Mouse (Mus musculus): ENCODE data around the gene Polm. TPM values are rescaled to one million over a fixed set of nuclear protein-coding genes. Genes with fewer than 3 reads are reported as not detected.
"Not testable (repeated sequence)": the region's sequence is repeated elsewhere in the genome, so short reads cannot be mapped to it uniquely, and the experiment has no call there.

Gene Polm
- polyA plus RNA-seq, 1 experiment: 6.8 TPM

DNA sequence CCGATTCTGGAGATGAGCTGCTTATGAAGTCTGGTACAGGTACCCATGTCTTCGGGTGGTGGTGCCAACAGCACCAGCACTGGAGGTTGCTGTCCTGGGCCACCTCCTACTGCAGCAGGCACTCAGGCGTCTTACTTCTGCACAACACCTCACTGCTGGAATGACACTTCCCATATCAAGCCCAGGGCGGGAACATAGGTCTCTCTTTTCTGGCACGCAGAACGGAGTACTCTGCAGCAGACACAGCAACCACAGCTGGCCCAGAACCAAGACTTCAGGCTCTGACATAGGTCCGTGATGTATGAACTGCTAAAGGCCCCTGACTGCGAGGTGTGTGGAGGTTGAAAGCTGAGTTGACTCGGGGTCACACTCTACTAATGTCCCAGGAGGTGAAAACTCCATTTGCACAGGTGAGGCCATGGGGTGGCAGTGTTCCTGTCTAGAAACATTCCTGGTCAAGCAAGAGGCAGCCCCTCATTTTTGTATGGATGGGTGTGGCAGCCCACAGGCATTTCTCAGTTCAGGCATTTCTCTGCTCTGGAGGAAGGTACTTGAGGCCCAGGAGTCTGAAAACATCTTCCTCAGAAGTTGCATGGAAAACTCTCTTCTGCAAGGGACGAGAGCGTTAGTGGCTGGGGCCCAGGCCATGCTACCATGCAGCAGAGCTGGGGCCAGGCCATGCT lies 9.2 kb downstream of the Polm start:
- Histone ChIP-seq H3ac (ENCODE audit: control insufficient read depth, insufficient read length, low read depth) (no peak overlapping the region), H3K27me3 (ENCODE audit: control insufficient read depth, insufficient read depth, insufficient read length) (no peaks in the 10 kb centered on the region), H3K4me3 (ENCODE audit: insufficient read depth, poor library complexity, severe bottlenecking) (no peak overlapping the region), H3K79me2 (ENCODE audit: control insufficient read depth, insufficient read depth) (no peaks in the 10 kb centered on the region), H3K36me3 (ENCODE audit: control insufficient read depth, insufficient read depth) (peaks cover 34% of the 10 kb centered on the region), H3K79me3 (ENCODE audit: low read depth) (no peaks in the 10 kb centered on the region)
- TF ChIP-seq MYOD1 (IDR thresholded peaks at IDR 0.05; ENCODE audit: control insufficient read depth, insufficient read length, low read depth) (no peak), MAX (IDR thresholded peaks at IDR 0.05) (no peak), FOSL1 (IDR thresholded peaks at IDR 0.05; ENCODE audit: insufficient read depth, low read length, poor library complexity, severe bottlenecking) (no peak), CEBPB (IDR thresholded peaks at IDR 0.05; ENCODE audit: low read depth) (no peak), CTCF (IDR thresholded peaks at IDR 0.05; ENCODE audit: control insufficient read depth, insufficient read depth, insufficient read length) (no peak)

DNA sequence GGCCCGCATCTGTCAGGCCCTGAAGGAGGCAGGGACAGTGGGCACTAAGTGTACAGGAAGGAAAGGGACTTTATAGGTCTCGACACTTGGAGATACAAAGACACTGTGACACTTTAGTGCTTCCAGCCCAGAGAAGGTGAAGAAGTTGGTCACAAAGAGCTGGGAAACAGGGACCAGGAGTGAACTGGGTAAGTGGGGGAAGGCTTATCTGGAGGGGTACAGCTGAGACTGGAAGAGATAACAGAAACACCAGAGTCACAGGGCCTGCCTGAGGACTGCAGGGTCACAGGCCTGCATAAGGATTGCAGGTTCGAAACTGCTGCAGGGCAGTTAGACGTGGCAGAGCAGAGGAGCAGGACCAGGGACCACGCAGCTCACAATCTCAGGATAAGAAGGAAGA lies 9.9 kb downstream of the Polm start:
- Histone ChIP-seq H3K4me3 (ENCODE audit: insufficient read depth, poor library complexity, severe bottlenecking) (no peak overlapping the region), H3K79me3 (ENCODE audit: low read depth) (no peaks in the 10 kb centered on the region), H3K36me3 (ENCODE audit: control insufficient read depth, insufficient read depth) (peaks cover 30% of the 10 kb centered on the region), H3ac (ENCODE audit: control insufficient read depth, insufficient read length, low read depth) (no peak overlapping the region), H3K27me3 (ENCODE audit: control insufficient read depth, insufficient read depth, insufficient read length) (no peaks in the 10 kb centered on the region), H3K79me2 (ENCODE audit: control insufficient read depth, insufficient read depth) (no peaks in the 10 kb centered on the region)
- TF ChIP-seq CEBPB (IDR thresholded peaks at IDR 0.05; ENCODE audit: low read depth): no peak
- TF ChIP-seq MAX (IDR thresholded peaks at IDR 0.05): no peak
- TF ChIP-seq FOSL1 (IDR thresholded peaks at IDR 0.05; ENCODE audit: insufficient read depth, low read length, poor library complexity, severe bottlenecking): no peak
- no peak for TF ChIP-seq USF1 (IDR thresholded peaks at IDR 0.05; ENCODE audit: low read depth)
- no peak for TF ChIP-seq CTCF (IDR thresholded peaks at IDR 0.05; ENCODE audit: control insufficient read depth, insufficient read depth, insufficient read length)
- TF ChIP-seq MYOG (IDR thresholded peaks at IDR 0.05; ENCODE audit: control insufficient read depth, extremely low read depth, insufficient read length): no peak
- no peak for TF ChIP-seq MYOD1 (IDR thresholded peaks at IDR 0.05; ENCODE audit: control insufficient read depth, insufficient read length, low read depth)

DNA sequence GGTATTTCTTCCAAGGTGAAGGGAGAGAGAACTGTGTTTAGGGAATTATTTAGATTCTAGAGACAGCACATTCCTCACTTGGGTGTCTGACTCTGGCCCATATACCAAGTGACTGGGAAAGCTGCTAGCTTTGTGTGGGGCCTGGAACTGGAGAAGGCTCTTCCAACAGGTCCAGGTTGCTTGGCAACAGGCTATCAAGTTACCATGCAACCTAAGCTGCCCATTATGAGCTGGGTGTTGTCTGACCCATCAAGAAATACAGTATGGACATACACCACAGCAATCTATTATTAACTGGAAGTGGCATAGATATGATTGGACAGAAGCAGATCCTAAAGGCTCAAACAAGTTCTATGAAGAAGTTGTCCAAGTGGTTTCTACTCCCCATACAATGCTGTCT lies 12.4 kb downstream of the Polm start:
- Histone ChIP-seq H3K4me3 (ENCODE audit: insufficient read depth, poor library complexity, severe bottlenecking) (no peak overlapping the region), H3K79me3 (ENCODE audit: low read depth) (no peaks in the 10 kb centered on the region), H3K27me3 (ENCODE audit: control insufficient read depth, insufficient read depth, insufficient read length) (no peaks in the 10 kb centered on the region), H3ac (ENCODE audit: control insufficient read depth, insufficient read length, low read depth) (no peak overlapping the region), H3K79me2 (ENCODE audit: control insufficient read depth, insufficient read depth) (no peaks in the 10 kb centered on the region), H3K36me3 (ENCODE audit: control insufficient read depth, insufficient read depth) (peaks cover 8% of the 10 kb centered on the region)
- no peak for TF ChIP-seq FOSL1 (IDR thresholded peaks at IDR 0.05; ENCODE audit: insufficient read depth, low read length, poor library complexity, severe bottlenecking)
- no peak for TF ChIP-seq CEBPB (IDR thresholded peaks at IDR 0.05; ENCODE audit: low read depth)
- no peak for TF ChIP-seq CTCF (IDR thresholded peaks at IDR 0.05; ENCODE audit: control insufficient read depth, insufficient read depth, insufficient read length)
- TF ChIP-seq MYOD1 (IDR thresholded peaks at IDR 0.05; ENCODE audit: control insufficient read depth, insufficient read length, low read depth): no peak
- TF ChIP-seq MAX (IDR thresholded peaks at IDR 0.05): no peak
- TF ChIP-seq USF1 (IDR thresholded peaks at IDR 0.05; ENCODE audit: low read depth): no peak
- TF ChIP-seq MYOG (IDR thresholded peaks at IDR 0.05; ENCODE audit: control insufficient read depth, extremely low read depth, insufficient read length): no peak

DNA sequence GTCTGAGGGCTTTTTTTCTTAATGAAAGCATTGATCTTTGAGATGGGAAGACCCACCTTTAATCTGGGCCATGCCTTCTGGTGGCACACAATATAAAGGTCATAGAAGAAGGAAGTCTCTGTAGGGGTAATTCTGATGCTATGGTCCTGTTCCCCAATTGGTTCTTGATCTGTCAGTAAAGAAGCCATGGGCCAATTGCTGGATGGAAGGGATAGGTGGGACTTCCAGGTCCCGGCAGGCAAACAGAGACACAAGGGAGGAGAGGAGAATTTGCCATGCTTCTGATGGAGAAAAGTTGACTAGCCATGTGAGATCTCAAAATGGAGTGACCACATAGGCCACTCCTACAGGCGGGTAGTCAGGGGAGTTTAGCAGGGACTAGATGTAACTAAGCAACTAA lies 18.6 kb downstream of the Polm start:
- H3K36me3 ChIP-seq (ENCODE audit: control insufficient read depth, insufficient read depth): no peaks in the 10 kb centered on the region
- TF ChIP-seq USF1 (IDR thresholded peaks at IDR 0.05; ENCODE audit: low read depth) (no peak), MYOD1 (IDR thresholded peaks at IDR 0.05; ENCODE audit: control insufficient read depth, insufficient read length, low read depth) (no peak), CTCF (IDR thresholded peaks at IDR 0.05; ENCODE audit: control insufficient read depth, insufficient read depth, insufficient read length) (no peak), MAX (IDR thresholded peaks at IDR 0.05) (no peak), FOSL1 (IDR thresholded peaks at IDR 0.05; ENCODE audit: insufficient read depth, low read length, poor library complexity, severe bottlenecking) (no peak), MYOG (IDR thresholded peaks at IDR 0.05; ENCODE audit: control insufficient read depth, extremely low read depth, insufficient read length) (no peak), CEBPB (IDR thresholded peaks at IDR 0.05; ENCODE audit: low read depth) (no peak)
- H3ac ChIP-seq (ENCODE audit: control insufficient read depth, insufficient read length, low read depth): no peak overlapping the region

DNA sequence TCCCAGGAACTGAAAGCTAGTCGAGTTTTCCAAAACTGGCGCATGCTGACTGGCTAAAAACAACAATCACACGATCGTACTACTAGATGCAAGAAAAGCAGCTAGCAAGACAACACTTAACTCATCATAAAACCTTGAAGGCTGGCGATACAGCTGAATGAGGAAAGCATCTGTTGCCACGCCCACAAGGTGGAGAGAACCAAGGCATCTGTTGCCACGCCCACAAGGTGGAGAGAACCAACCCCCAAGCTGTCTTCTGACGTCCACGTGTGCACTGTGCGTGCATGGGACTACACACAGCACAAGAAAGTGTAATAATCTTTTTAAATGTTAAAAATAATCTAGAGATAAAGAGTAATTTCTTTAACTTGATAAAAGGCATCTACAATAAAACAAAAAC lies 24.4 kb downstream of the Polm start:
- no peaks in the 10 kb centered on the region for H3K79me2 ChIP-seq (ENCODE audit: control insufficient read depth, insufficient read depth)
- no peak overlapping the region for H3K4me3 ChIP-seq (ENCODE audit: insufficient read depth, poor library complexity, severe bottlenecking)
- no peaks in the 10 kb centered on the region for H3K27me3 ChIP-seq (ENCODE audit: control insufficient read depth, insufficient read depth, insufficient read length)
- TF ChIP-seq MAX (IDR thresholded peaks at IDR 0.05): no peak
- TF ChIP-seq FOSL1 (IDR thresholded peaks at IDR 0.05; ENCODE audit: insufficient read depth, low read length, poor library complexity, severe bottlenecking): no peak
- no peak for TF ChIP-seq CTCF (IDR thresholded peaks at IDR 0.05; ENCODE audit: control insufficient read depth, insufficient read depth, insufficient read length)
- no peak for TF ChIP-seq MYOD1 (IDR thresholded peaks at IDR 0.05; ENCODE audit: control insufficient read depth, insufficient read length, low read depth)
- TF ChIP-seq CEBPB (IDR thresholded peaks at IDR 0.05; ENCODE audit: low read depth): no peak
- TF ChIP-seq MYOG (IDR thresholded peaks at IDR 0.05; ENCODE audit: control insufficient read depth, extremely low read depth, insufficient read length): no peak
- no peak for TF ChIP-seq USF1 (IDR thresholded peaks at IDR 0.05; ENCODE audit: low read depth)
- no peaks in the 10 kb centered on the region for H3K36me3 ChIP-seq (ENCODE audit: control insufficient read depth, insufficient read depth)
- no peak overlapping the region for H3ac ChIP-seq (ENCODE audit: control insufficient read depth, insufficient read length, low read depth)
- H3K79me3 ChIP-seq (ENCODE audit: low read depth): no peaks in the 10 kb centered on the region

More for the DNA sequence above, 18.6 kb downstream of the Polm start:
- no peaks in the 10 kb centered on the region for H3K79me3 ChIP-seq (ENCODE audit: low read depth)
- no peak overlapping the region for H3K4me3 ChIP-seq (ENCODE audit: insufficient read depth, poor library complexity, severe bottlenecking)
- no peaks in the 10 kb centered on the region for H3K79me2 ChIP-seq (ENCODE audit: control insufficient read depth, insufficient read depth)
- no peaks in the 10 kb centered on the region for H3K27me3 ChIP-seq (ENCODE audit: control insufficient read depth, insufficient read depth, insufficient read length)

DNA sequence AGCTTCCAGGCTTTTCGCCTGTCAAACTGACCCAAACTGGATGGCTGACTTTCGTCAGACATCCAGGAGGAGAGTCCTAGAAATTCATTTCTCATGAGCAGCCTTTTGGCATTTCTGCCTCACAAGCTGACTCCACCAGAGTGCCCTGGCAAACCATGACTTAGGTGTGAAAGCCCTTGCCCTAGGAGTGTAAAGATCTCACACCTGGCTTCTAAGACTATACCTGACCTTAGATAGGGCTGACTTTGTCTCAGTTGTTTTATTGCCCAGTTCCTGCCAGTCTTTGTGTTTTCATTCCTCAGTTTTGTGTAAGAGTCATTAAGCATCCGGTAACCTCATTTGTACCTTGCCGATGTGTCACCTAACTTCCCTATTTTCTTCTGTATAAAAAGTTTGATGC lies 28.3 kb downstream of the Polm start:
- H3K4me3 ChIP-seq (ENCODE audit: insufficient read depth, poor library complexity, severe bottlenecking); H3K36me3 ChIP-seq (ENCODE audit: control insufficient read depth, insufficient read depth); H3ac ChIP-seq (ENCODE audit: control insufficient read depth, insufficient read length, low read depth); H3K79me3 ChIP-seq (ENCODE audit: low read depth); H3K79me2 ChIP-seq (ENCODE audit: control insufficient read depth, insufficient read depth); H3K27me3 ChIP-seq (ENCODE audit: control insufficient read depth, insufficient read depth, insufficient read length): not testable (repeated sequence)

Measured in C2C12 (cell line).